Mouse (Mus musculus): ENCODE measurements around the gene Fez2.

The Fez2 gene

DNA sequence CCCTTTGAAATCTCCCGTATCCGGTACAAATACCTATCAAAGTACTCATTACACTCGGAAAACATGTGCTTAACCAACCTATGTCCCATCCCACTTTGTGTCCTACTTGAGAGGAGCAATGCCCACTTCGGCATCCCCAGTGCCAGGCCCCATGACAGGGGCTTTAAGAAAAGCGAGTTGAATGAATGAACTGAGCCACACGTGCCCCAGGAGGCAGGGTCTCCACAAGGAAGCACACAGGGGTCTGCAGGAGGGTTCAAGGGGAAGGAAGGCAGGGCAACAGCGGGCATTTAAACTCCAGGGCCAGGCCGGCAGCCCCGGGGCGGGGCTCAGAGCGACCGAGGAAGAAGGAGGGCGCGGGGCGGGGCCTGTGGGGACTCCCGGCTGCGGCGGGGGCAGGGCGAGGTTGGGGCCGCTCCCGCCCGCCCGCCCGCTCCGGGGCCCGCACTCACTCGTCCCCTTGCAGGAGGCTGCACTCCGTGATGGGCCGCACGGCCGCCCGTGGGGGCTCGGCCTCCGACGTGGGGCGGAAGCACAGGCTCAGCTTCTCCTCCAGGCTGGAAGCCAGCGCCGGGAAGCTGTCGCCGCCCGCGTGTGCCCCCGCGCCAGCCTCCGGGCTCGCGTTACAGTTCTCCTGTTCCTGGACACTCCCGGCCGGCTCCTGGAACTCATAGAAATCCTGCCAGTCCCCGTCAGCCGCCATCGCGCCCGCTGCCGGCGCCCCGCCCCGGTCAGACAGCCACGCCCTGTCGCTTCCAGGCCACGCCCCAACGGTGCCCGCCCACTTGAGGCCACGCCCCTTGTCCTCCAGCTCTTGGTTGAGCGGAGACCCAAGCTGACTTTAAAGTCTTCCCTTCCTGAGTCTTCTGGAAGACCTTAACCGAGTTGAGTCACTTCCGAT is at the start of gene Fez2:
Gene Fez2, minus strand, starts transcription at position 772 of the 901 bp plus-strand sequence.
- DNase-seq: peak; percentile 96

DNA sequence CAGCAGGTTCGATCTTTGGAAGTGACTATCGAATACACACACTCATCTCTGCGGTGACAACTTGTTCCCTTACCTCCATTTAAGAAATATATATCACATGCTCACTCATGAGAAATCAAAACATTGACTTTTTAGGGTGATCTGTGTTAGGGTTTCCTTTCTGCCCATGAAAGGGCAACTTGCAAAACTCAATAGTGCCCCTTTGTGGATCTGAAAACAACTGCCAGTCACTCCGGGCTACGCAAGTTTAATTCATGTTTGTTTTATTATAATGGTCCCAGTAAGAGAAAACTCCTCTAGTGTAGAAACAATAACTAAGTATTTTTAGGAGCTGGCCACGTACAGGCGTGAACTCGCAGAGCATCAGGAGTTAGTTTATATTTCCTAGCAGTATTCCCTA is 47.5 kb upstream of the Fez2 start:
- no peak for DNase-seq

DNA sequence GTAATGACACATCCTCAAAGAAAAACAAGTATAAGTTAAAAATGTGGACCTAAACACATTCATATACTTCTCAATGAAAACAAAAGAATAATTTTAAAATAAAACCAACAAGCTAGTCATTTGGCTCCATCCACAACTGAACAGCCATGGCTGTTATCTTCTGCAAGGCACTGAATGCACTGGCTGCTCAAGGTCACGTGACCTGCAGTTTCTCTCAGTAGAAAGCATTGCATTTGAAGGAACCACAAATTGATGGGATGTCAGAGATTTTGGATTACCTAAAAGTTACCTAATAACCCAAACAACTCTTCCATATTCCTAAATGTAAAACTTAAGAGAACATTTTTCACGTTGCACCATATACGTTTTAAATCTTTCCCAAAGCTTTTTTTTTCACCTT is 47.1 kb upstream of the Fez2 start:
- no peak for DNase-seq

DNA sequence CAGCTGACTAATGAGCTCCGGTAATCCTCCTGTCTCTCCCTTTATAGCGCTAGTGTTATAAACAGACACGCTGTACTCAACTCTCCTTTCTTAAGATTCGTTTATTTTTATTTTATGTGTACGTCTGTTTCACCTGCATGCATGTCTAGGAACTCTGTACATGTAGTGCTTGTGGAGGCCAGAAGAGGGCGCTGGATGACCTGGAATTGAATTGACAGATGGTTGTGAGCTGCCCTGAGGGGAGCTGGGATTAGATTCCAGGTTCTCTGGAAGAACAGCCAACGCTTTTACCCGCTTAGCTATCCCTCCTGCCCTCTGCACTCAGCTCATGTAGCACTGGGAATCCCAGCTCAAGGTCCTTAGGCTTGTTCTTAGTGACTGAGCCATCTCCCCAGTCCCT is 42.2 kb upstream of the Fez2 start:
- no peak for DNase-seq

DNA sequence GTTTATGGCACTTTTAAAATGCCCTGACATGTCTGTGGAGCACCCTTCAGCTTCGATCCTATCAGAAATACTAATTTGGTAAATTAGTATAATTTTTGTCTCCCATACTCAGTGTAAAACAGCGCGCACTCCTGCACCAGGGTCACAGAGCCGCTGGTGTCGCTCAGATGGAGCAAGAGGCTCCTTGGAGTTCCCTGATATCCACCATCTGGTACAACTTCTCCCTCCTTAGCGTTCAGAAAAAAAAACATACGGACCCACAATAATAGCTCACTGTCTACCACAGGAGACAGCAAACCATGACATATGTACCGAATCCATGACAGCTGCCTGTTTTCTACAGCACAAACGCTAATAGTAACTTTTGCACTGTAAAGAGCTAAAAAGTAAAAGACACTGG is 37.6 kb upstream of the Fez2 start:
- DNase-seq: no peak

DNA sequence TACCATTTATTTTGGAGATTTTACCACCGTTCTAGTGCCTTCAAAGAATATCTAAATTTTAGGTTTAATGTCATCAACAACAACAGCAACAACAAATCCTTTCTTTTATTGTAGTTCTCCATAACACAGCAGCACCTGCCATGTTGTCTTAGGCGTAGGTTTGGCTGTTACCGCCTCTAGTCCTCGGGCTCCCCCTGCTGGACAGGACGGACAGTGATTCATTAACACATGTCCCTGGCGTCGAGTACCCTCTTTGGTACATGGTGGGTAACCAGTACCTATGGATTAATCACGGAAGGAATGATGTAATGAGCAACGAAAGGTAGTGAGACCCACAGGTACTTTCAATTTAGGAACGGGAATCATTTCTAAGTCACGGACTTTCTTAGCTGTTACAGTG is 37.2 kb upstream of the Fez2 start:
- DNase-seq: peak; percentile 80

DNA sequence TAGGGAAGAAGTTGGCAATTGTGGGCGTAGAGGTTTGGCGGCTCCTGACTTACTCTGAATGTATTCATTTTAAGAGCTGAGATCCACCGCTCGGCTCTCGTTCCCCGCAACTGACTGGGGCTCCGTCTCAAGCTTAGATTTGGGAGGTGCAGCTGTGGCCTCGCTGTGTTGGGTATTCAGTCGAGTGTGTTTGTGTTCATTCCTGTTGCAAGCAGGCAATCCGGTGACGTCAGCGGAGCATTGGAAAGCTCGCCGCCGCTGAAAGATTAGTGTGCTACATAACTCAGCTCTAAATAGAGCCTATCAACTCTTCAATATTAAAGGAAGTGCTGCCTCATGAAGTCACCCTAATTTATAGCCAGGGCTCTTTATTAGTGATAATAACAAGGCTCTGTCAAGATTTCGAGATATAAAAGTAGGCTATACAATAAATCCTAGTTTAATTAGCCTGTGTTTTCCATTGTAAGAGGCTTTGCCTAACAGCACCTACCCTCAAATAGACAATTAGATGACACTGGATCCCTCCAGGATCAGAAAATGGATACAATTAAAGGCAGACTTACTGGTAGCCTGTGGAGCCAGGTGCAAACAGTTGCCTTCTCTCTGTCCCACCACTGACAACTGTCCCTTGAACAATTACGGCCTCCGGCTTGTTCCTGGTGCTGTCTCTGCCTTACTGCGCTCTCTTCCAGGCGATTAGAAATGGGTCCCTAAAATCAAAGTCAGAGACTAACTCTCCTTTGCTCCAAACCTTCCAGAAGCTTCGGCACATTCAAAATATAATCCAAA is 36.4 kb upstream of the Fez2 start:
- no peak for DNase-seq

DNA sequence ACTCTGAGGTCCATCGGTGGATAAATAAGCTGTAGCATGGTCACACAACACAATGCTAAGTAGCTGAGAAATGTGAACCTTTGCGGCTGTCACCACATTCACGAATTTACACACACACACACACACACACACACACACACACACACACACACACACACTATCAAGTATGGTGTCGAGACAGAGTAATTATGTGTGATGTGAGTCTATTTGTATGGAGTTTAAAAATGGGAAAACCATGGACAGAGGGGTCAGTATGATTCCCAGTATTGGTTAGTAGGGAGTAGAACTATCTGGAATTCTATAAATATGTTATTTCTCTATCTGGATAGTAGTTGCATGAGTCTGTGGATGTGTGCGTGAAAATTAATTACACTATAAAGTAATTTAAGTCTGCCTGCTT is 35.6 kb upstream of the Fez2 start:
- DNase-seq: no peak

DNA sequence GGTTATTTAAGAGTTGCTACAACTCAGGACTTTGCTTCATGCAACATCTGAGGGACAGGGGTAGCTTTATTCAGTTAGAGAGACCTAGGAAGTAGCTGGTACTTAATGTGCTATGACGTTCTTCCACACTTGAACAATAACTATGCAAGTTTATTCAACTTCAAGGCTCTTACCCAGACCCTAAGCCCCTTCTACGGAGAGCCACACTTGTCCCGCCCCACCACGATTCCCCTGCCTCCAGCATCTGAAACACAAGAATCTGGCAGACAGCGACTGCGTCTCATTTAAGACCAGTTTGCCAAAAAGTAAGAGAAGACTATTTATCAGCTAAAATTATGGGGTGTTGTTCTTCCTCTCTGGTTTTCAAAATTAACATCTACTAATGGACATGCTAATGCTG is 33.9 kb upstream of the Fez2 start:
- DNase-seq: peak; percentile 51

DNA sequence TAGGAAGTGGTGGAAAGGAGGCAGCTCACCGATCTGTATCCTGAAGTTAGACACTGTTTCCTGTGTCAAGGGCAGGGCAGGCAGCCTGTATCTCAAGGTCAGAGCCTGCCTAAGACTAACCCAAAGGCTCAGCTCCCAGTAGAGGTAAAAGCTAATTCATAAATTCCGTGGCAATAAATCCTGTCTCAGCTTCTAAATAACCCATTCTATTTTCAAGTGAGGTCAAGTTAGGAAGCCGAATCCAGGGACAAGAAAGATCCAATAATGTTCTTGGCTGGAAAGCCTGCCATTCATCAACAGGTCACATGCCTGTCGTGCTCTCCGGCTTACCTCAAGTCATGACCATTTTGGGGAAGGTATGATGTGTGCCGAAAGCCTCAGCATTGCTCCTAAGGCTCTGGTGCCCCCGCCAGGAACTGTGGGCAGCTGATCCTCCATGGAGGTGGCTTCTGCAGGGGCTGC is 33.4 kb upstream of the Fez2 start:
- peak; percentile 20 for DNase-seq

DNA sequence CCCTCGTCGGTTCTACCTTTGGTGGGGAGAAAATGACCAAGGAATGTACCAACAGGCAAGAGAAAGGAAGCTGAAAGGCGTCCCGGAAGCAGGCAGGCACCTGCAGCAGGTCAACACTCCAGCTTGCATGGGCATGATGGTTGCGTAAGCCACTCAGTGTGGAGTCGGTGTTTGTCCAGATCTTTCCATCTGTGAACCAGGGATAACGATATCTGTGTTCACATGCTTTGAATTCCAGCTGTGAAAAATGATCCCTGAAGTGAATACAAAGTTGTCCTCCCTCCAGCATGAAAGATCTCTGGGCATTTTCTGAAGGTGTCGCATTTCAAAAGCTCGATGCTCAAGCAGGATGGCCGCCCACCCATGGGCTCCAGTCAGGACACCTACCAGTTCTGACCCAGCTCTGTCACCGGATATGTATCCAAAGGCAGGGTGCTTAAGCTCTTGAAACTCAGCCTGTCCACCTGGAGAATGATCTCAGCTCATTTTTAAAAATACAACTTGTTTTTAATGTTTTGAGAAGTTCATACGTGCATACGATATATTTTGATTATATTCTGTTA is 31.8 kb upstream of the Fez2 start:
- no peak for DNase-seq

DNA sequence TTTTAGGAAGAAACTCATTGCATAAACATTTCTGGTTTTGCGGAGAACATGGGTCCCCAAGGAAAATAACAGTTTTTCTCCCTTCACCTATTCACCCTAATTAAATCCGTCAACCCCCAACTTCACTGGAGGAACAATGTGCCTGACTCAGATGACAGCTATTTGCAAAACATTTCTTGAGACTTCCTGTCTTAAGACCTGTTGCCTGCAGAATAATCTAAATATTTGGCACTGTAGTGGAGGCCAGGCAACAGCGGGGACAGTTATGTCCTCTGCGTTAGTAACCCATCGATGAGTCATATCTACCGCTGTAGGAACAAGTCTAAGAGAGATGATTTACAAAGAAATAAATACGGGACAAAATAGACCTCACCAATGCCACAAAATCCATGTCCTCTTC is 26.9 kb upstream of the Fez2 start:
- no peak for DNase-seq

DNA sequence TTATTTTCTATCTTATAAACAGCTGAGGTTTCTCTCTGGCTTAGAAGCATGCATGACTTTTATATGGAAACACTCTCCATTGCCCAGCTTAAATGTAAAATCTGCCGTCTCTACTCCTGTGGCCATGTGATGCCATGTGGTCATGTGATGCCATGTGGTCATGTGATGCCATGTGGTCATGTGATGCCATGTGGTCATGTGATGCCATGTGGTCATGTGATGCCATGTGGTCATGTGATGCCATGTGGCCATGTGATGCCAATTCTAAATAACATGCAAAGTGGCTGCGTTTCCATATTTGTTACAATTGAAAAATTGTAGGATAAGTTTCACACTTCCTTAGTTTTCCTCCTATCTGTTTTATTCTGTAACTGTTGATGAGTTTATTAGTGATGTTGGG is 22.8 kb upstream of the Fez2 start:
- no peak for DNase-seq

DNA sequence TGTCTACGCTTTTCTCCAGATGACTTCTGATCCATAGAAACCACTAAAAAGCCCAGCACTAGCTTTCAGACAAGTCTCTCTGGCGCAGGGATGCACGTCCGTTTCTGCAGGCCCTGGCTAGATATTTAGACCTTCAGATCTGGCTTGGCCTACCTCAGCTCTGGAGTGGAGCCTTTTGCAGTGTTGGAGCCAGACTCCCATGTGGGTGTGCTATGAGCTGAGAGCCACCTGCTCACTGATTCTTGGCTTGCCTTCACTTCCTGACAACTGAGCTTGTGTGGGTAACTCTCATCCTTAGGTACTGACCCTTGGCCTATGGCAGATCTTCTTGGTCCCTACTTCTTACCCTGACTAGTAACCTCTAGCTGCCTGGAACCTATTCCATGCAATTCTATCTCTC is 19.2 kb upstream of the Fez2 start:
- no peak for DNase-seq

DNA sequence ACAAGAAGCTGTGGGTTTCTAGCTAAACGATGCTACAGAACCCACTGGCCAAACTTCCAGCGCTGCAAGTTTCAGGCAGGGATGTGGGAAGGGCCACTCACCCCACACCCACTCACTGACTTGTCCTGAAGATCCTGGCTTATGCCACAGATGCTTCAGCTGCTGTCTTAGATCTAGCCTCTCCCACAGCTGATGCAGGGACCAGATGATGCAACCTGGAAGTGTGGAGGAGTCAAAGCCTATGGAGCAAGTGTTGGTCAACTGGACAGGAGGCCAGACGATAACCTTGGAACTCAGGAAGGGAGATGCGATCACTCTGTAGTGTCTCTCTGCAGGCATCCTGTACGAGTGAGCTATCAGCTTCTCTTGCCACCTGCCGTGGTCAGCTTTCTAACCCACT is 17.7 kb upstream of the Fez2 start:
- no peak for DNase-seq

DNA sequence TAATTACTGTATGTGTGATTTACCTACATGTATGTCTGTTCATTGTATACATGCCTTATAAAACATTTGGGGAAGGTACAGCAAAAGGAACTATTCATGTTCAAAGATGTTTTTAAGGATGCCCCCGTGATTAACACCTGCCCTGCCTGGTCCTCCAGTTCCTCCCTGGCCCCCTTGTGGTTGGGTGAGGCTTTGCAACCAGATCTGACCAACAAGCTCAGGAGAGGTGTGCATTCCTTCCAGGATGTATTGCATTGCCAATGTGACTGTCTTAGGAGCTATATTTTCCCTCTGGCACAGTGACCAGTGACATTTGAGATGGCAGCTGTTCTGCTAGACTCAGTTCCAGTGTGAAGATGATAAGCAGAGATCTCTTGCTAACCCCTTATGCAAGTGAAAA is 16.8 kb upstream of the Fez2 start:
- peak; percentile 74 for DNase-seq

DNA sequence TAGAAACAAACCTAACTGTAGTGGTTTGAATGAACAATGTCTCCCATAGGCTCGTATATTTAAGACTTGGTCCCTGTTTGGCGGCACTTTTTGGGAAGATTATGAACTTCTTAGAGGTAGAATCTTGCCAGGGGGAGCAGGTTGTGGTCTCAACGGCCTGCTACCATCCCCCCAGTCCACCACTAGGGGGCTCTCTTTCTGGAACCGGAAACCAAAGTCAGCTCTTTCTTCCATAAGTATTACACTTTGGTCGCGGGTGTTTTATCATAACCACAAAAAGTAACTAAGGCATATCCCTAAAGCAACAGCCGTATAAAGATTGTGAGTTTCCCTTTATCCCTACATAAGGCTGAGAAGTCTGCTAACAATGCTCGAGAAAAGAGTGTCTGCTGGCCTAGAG is 12.4 kb upstream of the Fez2 start:
- DNase-seq: peak; percentile 49

DNA sequence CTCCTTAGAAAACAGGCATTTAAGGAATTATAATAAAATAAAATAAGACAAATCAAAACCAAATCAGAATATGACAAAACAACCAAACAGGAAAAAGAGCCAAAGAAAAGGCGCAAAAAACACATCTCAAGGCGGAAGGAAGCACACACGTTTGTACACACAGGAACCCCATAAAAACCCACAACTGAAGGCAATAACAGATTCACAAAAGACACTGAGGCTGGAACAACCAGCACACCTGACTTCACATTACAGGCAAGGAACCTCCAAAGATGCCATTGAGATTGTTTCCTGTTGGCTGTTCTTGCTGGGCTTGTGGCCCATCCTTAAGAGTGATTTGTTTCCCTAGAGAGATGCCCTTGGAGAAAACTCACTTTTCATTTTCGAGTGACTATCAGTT is 11.1 kb upstream of the Fez2 start:
- no peak for DNase-seq

DNA sequence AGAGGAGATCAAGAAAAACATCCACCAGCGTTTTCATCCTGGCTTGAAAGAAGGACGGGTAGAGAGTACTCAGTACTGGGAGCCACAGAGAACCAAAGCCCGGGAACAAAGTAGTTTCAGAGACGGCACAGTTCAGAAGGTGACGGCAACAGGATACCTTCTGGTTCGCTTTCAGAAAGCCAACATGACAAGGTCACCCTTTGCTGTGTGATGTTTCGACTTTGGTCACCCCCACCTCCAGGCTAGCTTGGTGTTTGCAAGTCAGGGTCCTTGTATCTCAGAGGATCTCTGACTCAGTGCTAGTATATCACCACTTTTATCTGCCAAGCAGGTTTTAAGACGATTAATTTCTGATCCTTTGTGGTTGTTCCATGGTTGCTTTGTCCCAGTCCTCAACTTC is 7.1 kb upstream of the Fez2 start:
- DNase-seq: no peak

DNA sequence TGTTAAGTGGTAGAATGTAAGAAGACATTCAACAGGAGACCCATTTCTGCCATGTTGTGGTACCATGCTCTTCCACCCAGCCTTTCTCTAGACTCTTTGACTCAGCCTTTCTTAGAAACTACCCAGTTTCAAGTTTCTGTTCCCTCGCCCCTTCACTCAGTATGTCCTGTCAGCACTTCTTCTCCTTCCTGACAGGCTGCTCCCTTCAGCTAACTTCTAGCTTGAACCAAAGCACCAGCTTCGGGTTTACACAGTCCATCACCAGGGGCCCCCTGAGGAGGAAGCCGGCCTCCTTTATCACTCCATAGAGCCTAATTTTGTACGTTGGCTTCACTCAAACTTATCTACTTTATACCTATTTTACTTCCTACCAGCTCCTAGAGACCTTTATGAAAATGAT is 1.3 kb upstream of the Fez2 start:
- DNase-seq: no peak

DNA sequence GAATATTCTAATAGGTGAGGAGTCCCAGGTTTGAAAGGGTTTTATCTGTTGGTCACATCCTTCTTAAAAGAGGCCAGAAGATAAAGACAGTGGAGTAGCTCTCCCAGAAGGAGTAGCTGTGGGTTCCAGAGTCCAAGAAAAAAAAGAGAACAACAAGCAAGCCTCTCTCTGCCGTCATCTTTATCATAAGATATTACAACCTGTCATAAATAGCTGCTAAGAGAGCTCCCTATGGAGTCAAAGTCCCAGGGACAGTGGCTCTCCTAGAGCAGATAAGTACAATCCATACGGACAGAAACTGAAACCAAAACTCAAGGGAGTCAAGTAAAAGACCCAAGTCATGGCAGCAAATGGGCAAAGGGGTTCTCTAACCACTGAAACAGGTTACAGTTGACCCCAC is 2.7 kb downstream of the Fez2 start:
- DNase-seq: no peak

DNA sequence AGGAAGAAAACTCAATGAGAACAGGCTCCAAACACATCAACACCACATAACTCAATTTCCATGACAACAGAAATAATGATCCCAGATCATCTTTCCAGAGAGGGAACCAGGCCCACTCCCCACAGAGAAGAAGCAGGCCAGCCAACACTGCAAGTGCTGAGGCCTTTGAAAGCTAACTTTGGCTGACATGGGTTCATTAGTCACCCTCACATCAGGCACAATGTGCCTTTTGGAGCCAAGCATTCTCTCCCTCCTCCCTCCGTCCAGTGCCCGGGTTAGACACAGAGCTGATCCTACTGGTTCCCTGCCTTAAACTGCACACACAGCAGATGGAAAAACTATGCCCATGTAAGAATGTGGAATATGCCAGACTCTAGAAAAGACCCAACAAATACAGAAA is 8.1 kb downstream of the Fez2 start:
- no peak for DNase-seq

DNA sequence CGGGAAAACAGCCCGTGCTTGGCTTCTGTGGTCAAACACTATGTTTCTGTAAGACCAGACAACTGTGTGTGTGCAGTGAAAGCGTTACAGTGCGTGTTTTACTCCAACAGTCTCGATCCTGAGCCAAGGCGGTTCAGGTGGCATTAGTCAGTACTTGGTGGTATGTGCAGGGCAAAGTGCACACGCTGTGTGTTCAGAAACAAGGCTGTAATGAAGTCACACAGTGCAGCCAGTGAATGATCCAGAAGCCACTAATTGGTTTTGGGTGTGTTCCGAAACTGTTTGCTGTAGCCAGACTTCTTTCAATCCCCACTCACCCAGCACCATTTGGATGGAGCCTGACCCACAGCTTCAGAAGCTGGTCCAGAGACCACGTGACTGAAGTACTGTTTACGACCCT is 9.6 kb downstream of the Fez2 start:
- no peak for DNase-seq

DNA sequence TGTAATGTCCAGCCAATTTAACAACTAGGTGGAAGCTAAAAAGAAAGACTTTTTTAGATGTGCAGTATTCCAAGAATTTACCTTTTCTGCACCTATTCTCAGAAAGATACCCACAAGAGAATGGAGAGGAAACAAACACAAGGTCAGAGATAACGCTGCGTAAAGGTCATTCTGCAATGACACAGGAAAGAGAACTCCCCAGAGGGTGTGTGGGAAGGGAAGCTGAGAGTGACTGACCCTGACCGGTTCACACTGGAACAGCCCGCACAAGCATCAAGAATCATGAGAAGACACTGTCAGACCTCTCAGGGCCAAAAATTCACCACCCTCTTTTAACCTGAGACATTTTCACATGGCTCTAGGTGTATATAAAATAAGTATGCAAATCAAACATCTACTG is 10.4 kb downstream of the Fez2 start:
- DNase-seq: no peak

Measured in thymus, postnatal 25 days (tissue).